Mouse (Mus musculus): ENCODE results near the gene Srrm3. TPM values are rescaled to one million over a fixed set of nuclear protein-coding genes. Genes with fewer than 3 reads are reported as not detected.

Gene Srrm3
- polyA plus RNA-seq (2012; rRNA removed), result 0.34 and 0.60 TPM in 2 replicates

GRCm38 (mm10) chr5:135806555-135807262, at the start of gene Srrm3:
Srrm3 (plus strand) TSS chr5:135806890.

GRCm38 (mm10) chr5:135777796-135778470, 28.8 kb upstream of the Srrm3 start, which contains the start of gene Styxl1:
Styxl1 (minus strand) TSS chr5:135778385.

GRCm38 (mm10) chr5:135778471-135779445, 27.9 kb upstream of the Srrm3 start, which contains the start of gene Mdh2:
Mdh2 (plus strand) TSS chr5:135778480.

GRCm38 (mm10) chr5:135887675-135888102, 81.0 kb downstream of the Srrm3 start, which contains the start of gene Hspb1:
Hspb1 (plus strand) TSS chr5:135887919.

Other genes with a start within 250 kb of the Srrm3 start
- not detected in 2 replicates for gene Ccl26, start 243.3 kb upstream of the Srrm3 start, polyA plus RNA-seq (2012; rRNA removed)
- gene Ccl24, start 233.8 kb upstream of the Srrm3 start, polyA plus RNA-seq (2012; rRNA removed), result 1.3 and 1.6 TPM in 2 replicates
- 11.5 and 13.5 TPM in 2 replicates for gene Rhbdd2, start 174.3 kb upstream of the Srrm3 start, polyA plus RNA-seq (2012; rRNA removed)
- gene Por, start 136.9 kb upstream of the Srrm3 start, polyA plus RNA-seq (2012; rRNA removed), result 85.8 and 117 TPM in 2 replicates
- 22.2 and 27.3 TPM in 2 replicates for gene Tmem120a, start 62.4 kb upstream of the Srrm3 start, polyA plus RNA-seq (2012; rRNA removed)
- 0.04 TPM in 1 of 2 replicates, not detected in the other for gene Styxl1, start 28.5 kb upstream of the Srrm3 start, polyA plus RNA-seq (2012; rRNA removed)
- gene Mdh2, start 28.4 kb upstream of the Srrm3 start, polyA plus RNA-seq (2012; rRNA removed), result 416 and 600 TPM in 2 replicates
- gene Hspb1, start 81.0 kb downstream of the Srrm3 start, polyA plus RNA-seq (2012; rRNA removed), result 879 and 2,002 TPM in 2 replicates
- 34.2 and 36.6 TPM in 2 replicates for gene Ywhag, start 127.7 kb downstream of the Srrm3 start, polyA plus RNA-seq (2012; rRNA removed)
- gene Ssc4d, start 167.6 kb downstream of the Srrm3 start, polyA plus RNA-seq (2012; rRNA removed), result 3.3 and 4.2 TPM in 2 replicates
- not detected in 2 replicates for gene Zp3, start 173.2 kb downstream of the Srrm3 start, polyA plus RNA-seq (2012; rRNA removed)
- gene Dtx2, start 187.9 kb downstream of the Srrm3 start, polyA plus RNA-seq (2012; rRNA removed), result 10.3 and 14.2 TPM in 2 replicates
- gene Upk3b, start 231.6 kb downstream of the Srrm3 start, polyA plus RNA-seq (2012; rRNA removed), result 3.1 and 5.7 TPM in 2 replicates
- gene Upk3bl, start 247.6 kb downstream of the Srrm3 start, polyA plus RNA-seq (2012; rRNA removed), result 0.33 and 1.4 TPM in 2 replicates

All from stomach, adult 2 months (tissue).